Mouse (Mus musculus) forebrain, embryonic 16.5 days (tissue): Measurements from ENCODE around the gene Reps1. TPM values are rescaled to one million over a fixed set of nuclear protein-coding genes. Genes with fewer than 3 reads are reported as not detected.
"Not testable (repeated sequence)": the region's sequence is repeated elsewhere in the genome, so short reads cannot be mapped to it uniquely, and the experiment has no call there.

Source experiments
- ATAC-seq: fragments of 200-750 bp; cut with Nextera tagmentation; 2 replicates; pipeline ENCODE4 v1.8.0; 2017; ENCODE audit warnings: mild to moderate bottlenecking, moderate library complexity
- H3K27ac ChIP-seq: fragments of 300-500 bp; sonication (generic); 2 replicates; pipeline ENCODE4 v1.5.1; 2014; ENCODE audit warnings: low read length, control low read depth
- H3K27me3 ChIP-seq: fragments of 300-500 bp; sonication (generic); replicated peaks from 2 replicates; pipeline ENCODE4 v1.6.1; 2014; ENCODE audit warnings: low read length; ENCODE audit not compliant: control insufficient read depth, insufficient read depth
- H3K36me3 ChIP-seq: fragments of 300-500 bp; sonication (generic); 2 replicates; pipeline ENCODE4 v1.6.1; 2014; ENCODE audit not compliant: control insufficient read depth, insufficient read depth
- H3K4me1 ChIP-seq: fragments of 300-500 bp; sonication (generic); replicated peaks from 2 replicates; pipeline ENCODE4 v1.6.1; 2014; ENCODE audit warnings: low read length; ENCODE audit not compliant: control insufficient read depth, insufficient read depth
- H3K4me2 ChIP-seq: fragments of 300-500 bp; sonication (generic); 2 replicates; pipeline ENCODE4 v1.6.1; 2014; ENCODE audit warnings: mild to moderate bottlenecking, low read length, control low read depth
- H3K4me3 ChIP-seq: fragments of 300-500 bp; sonication (generic); replicated peaks from 2 replicates; pipeline ENCODE4 v1.5.1; 2014; ENCODE audit warnings: mild to moderate bottlenecking, low read length, control low read depth
- H3K9ac ChIP-seq: fragments of 300-500 bp; sonication (generic); replicated peaks from 2 replicates; pipeline ENCODE4 v1.6.1; 2014; ENCODE audit warnings: low read depth, low read length, control low read depth
- H3K9me3 ChIP-seq: fragments of 300-500 bp; sonication (generic); 2 replicates; pipeline ENCODE4 v1.6.1; 2016; ENCODE audit warnings: low read length; ENCODE audit not compliant: control insufficient read depth
- WGBS: fragments of 180-500 bp; shearing (Covaris S2); extraction: QIAGEN DNeasy Blood & Tissue Kit; methylation state at CpG from one replicate; pipeline ENCODE4 v1.1.7; 2014; 5-methylcytosine and 5-hydroxymethylcytosine counted together
- polyA plus RNA-seq: library from polyadenylated mRNA; unstranded; fragments of >200 nt; fragmentation: Nextera tagmentation; extraction: Ambion mirVana; gene quantifications from 2 replicates; pipeline ENCODE4 v1.2.1, GENCODE M21; 2015

The Reps1 gene
- polyA plus RNA-seq, 1 experiment from 2014 or later: 15.4 TPM

DNA sequence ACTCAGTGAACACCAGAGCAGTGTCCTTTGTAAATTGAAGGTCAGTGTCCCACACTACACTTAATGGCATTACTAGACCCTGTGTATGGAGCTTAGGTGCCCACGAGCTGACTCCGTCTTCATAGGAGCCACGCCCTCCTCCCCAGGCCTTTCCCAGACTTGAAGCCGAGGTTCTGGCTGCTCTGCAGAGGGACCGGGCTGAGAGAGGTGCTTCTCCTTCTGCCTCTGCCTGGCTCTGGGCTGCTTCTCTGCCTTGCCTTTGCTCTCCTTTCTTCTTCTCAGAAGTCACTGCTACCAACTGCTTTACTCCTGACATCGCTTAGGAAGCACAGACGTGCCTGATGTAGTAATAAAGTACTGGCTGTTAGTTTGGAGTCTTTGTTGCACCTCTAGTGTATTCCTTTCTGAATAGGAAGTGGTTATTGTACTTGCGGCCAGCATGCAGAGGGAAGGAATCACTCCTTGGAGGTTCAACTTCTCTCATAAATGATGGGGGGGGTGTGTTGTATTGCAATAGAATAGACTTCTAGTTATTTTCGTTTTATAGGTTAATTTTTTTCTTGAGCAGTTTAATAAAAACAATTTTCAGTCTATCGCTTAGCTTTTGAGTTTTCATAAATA lies 57.9 kb downstream of the Reps1 start:
- no peak for ATAC-seq
- H3K27ac ChIP-seq: no peak overlapping the region
- H3K4me2 ChIP-seq: no peak overlapping the region
- no peaks in the 10 kb centered on the region for H3K9me3 ChIP-seq
- H3K9ac ChIP-seq: no peak overlapping the region
- no peaks in the 10 kb centered on the region for H3K4me1 ChIP-seq
- H3K4me3 ChIP-seq: no peak overlapping the region
- 81% methylated on average over 10 of the region's 10 CpGs for WGBS
- no peaks in the 10 kb centered on the region for H3K27me3 ChIP-seq
- peaks cover 8% of the 10 kb centered on the region for H3K36me3 ChIP-seq

DNA sequence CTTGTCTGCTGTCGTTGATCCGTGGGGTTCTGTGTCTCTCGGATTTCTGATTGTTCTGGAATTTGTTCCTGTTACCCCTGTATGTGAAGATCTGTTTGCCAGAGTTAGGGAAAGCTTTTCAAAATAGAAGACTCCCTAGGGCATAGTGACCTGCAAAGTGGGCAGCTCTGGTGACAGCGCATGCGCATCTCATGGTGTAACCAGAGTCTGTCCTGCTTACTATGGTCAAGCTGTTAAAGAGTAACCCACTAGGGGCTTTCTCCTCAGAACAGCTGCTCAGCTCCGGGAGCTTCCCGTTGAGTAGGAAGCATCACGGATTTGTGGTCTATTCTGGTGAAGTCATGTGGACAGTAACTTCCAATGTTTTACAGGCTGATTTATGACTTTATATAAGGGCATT lies 62.7 kb downstream of the Reps1 start:
- H3K36me3 ChIP-seq: peaks cover 25% of the 10 kb centered on the region

DNA sequence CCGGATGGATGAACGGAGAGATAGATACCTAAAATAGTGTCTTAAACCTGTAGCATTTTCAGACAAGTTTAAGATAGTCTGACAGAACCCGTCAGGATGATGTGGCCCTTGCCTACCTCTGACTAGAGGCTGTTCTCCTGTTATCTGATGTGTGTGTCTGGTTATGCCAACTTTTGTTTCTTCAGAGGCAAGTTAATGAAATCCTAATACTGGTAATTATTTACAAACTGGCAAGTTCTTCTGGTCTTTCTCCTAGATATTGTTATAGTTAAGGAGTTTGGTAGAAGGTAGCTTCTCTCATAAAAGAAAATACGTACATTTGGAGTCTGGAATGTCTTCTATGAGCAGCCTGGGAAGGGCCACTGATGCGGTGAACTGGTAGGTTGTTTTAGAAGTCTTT lies 74.6 kb downstream of the Reps1 start:
- H3K9me3 ChIP-seq: no peaks in the 10 kb centered on the region
- H3K27ac ChIP-seq: no peak overlapping the region
- no peak overlapping the region for H3K4me2 ChIP-seq
- no peaks in the 10 kb centered on the region for H3K27me3 ChIP-seq
- H3K9ac ChIP-seq: no peak overlapping the region
- H3K4me3 ChIP-seq: no peak overlapping the region
- no peaks in the 10 kb centered on the region for H3K4me1 ChIP-seq
- no peaks in the 10 kb centered on the region for H3K36me3 ChIP-seq
- no peak for ATAC-seq
- 98% methylated on average over 5 of the region's 5 CpGs for WGBS

More for the DNA sequence above, 62.7 kb downstream of the Reps1 start:
- H3K27ac ChIP-seq: no peak overlapping the region
- 0 out of 2 replicates have a peak, but pooled peaks cover 3% of the 10 kb centered on the region for H3K9me3 ChIP-seq
- no peaks in the 10 kb centered on the region for H3K4me1 ChIP-seq
- WGBS: 92% methylated on average over 8 of the region's 8 CpGs
- no peak overlapping the region for H3K9ac ChIP-seq
- ATAC-seq: no peak
- no peak overlapping the region for H3K4me2 ChIP-seq
- no peak overlapping the region for H3K4me3 ChIP-seq
- no peaks in the 10 kb centered on the region for H3K27me3 ChIP-seq

DNA sequence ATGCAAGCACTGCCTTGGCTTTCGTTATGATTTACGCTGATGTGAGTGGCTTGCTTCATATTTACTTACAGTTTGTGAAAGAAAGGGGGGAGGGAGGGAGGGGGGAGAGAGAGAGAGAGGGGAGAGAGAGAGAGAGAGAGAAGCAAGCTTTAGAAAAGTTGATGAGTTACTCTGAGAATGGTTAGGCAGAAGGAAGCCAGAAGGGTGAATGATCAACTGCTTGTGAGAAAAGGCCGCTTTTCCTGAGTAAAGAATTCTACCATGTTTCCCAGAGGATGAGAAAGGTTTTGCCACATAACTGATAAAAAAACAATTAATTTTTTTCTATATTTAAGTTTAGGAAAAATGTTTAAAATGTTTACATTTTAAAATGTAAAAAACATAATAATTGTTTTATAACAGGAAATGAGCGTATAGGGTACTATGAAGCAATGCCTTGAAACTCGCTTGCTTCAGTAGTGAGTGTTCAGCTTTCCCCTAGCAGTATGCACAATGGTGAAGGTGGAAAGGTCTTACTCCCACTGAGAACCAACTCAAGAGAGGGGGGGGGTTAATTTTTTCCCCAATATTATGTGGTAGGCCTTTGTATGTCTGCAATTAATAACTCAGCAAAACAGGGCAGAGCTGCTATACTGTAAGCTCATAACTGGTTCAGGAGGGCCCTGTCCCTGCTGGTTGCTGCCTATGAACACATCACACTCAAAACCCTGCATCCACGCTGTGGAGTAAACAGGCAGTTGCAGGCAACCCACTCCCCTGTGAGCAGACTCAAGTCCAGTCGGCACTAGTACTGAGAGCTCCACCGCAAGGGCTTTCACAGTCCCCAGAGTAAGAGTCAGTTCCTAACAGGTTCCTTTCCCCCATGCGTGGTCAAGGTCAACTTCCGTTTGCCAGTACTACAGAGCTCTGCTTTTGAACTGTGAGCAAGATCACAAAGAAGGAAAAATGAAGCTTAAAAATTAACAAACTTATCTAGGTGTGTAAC lies 76.3 kb downstream of the Reps1 start:
- Histone ChIP-seq H3K4me2 (no peak overlapping the region), H3K27ac (no peak overlapping the region), H3K9ac (no peak overlapping the region), H3K4me1 (no peaks in the 10 kb centered on the region), H3K4me3 (no peak overlapping the region), H3K36me3 (no peaks in the 10 kb centered on the region), H3K27me3 (no peaks in the 10 kb centered on the region), H3K9me3 (no peaks in the 10 kb centered on the region)
- 91% methylated on average over 10 of the region's 10 CpGs for WGBS
- ATAC-seq: no peak

DNA sequence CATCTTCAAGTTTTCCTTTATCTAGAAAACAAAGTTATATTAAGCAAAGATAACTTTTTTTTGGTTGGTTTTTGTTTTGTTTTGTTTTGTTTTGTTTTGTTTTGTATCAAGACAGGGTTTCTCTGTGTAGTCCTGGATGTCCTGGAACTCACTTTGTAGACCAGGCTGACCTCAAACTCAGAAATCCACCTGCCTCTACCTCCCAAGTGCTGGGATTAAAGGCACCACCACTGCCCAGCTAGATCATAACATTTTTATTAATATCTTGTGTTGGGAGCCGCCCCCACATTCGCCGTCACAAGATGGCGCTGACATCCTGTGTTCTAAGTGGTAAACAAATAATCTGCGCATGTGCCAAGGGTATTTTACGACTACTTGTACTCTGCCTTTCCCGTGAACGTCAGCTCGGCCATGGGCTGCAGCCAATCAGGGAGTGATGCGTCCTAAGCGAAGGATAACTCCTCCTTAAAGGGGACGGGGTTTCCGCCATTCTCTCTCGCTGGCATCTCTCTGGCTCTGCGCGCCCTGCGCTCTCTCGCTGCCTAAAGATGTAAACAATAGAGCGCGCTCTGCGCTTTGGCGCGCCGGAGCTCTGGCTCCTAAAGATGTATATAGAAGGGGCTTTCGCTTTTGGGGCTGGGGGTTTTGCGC lies 83.3 kb downstream of the Reps1 start:
- H3K36me3 ChIP-seq, H3K27ac ChIP-seq, H3K27me3 ChIP-seq, H3K4me2 ChIP-seq, H3K9ac ChIP-seq, H3K4me1 ChIP-seq, H3K9me3 ChIP-seq: not testable (repeated sequence)
- peak overlapping the region; percentile 28 for H3K4me3 ChIP-seq
- peak; percentile 70 for ATAC-seq
- 71% methylated on average over 12 of the region's 26 CpGs for WGBS

DNA sequence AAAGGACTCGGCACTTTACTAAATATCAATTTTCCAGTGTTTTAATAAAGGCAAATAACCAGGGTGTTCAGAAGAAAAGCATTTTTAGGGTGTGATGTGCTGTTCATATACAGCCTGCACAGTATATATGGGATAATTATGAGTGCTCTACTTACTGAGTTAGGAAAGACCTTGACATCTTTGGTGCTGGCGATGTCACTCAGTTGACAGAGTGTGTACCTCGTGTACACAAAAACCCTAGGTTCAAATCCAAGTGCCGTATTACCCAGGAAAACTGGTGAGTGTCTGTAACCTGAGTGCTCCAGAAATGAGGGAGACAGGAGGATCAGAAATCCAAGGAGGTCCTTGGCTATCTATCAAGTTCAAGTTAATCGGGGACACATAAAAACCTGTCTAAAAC lies 84.0 kb downstream of the Reps1 start:
- 86% methylated on average over 5 of the region's 5 CpGs for WGBS
- ATAC-seq: peak; percentile 51; the same call in 1 of the 2 replicates
- no peaks in the 10 kb centered on the region for H3K27me3 ChIP-seq
- no peak overlapping the region for H3K27ac ChIP-seq
- no peaks in the 10 kb centered on the region; the same call in 1 of the 2 replicates for H3K4me1 ChIP-seq
- no peaks in the 10 kb centered on the region for H3K36me3 ChIP-seq
- H3K4me2 ChIP-seq: peak overlapping the region; percentile 39
- H3K9ac ChIP-seq: 0 out of 2 replicates have a peak overlapping the region, but pooled peaks have one; percentile 22
- H3K4me3 ChIP-seq: peak overlapping the region; percentile 28
- H3K9me3 ChIP-seq: no peaks in the 10 kb centered on the region

DNA sequence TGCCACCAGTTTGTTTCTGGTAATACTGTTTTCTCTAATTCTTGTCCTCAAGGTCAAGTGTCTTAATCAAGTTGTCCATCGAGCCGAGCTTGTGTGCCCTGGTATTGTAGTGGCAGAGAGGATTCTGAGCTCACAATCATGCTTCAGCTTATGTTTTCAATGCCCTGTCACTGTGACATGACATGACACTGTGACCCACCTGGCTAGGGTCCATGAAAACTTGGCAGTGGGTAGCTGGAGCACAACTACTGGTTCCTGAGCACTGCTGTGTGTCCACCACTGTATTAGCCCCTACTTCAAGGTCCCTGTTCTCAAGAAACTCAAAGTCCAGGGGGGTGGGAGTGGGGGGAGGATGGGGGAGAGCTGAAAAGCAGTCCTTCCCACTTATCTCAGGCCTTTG lies 85.7 kb downstream of the Reps1 start:
- WGBS: 68% methylated on average over 2 of the region's 2 CpGs
- Histone ChIP-seq H3K9me3 (no peaks in the 10 kb centered on the region), H3K27ac (no peak overlapping the region), H3K36me3 (no peaks in the 10 kb centered on the region), H3K4me3 (no peak overlapping the region), H3K27me3 (no peaks in the 10 kb centered on the region), H3K4me1 (no peaks in the 10 kb centered on the region; the same call in 1 of the 2 replicates), H3K4me2 (no peak overlapping the region), H3K9ac (no peak overlapping the region)
- ATAC-seq: no peak

DNA sequence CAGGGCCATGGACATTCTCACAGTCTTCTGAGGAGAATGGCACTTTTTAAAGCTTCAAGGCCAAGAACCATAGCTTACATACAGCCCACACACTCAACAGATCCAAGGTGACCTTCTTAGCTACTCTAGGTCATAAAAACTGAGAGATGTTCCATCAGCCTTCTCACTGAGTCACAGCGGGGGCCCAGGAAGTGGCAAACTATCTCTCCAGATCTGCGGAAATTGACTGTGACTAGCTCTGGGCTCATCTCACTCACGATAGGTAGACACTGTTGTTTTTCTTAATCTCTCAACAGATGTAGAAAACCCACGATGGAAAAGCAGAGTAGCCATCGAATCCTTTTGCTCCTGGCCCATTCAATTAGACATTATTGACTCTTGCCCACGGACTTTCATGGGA lies 86.6 kb downstream of the Reps1 start:
- H3K36me3 ChIP-seq: no peaks in the 10 kb centered on the region
- H3K9me3 ChIP-seq: no peaks in the 10 kb centered on the region
- no peak overlapping the region for H3K9ac ChIP-seq
- H3K27ac ChIP-seq: no peak overlapping the region
- no peaks in the 10 kb centered on the region for H3K27me3 ChIP-seq
- ATAC-seq: no peak
- 92% methylated on average over 6 of the region's 6 CpGs for WGBS
- H3K4me3 ChIP-seq: no peak overlapping the region
- H3K4me1 ChIP-seq: no peaks in the 10 kb centered on the region; the same call in 1 of the 2 replicates
- H3K4me2 ChIP-seq: no peak overlapping the region

DNA sequence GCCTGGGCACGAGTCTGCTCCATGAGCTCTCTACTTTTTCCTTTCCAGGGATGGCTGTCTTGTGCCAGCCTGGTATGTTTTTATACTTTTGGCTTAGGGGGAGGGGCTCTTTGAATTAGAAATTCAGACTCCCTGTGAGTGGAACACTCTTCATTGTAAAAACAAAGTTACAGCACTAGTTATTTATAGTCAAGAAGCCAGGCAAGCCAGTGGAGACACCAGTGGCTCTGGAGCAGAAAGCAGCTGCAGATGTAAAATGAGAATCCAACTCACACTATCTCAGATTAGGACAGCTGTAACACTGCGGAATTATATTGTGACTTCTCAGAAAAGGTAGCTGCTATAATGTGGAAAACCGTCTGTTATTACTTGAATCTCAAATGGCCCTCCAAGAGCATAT lies 91.6 kb downstream of the Reps1 start:
- Histone ChIP-seq H3K36me3 (no peaks in the 10 kb centered on the region), H3K27me3 (no peaks in the 10 kb centered on the region), H3K9ac (no peak overlapping the region), H3K27ac (no peak overlapping the region), H3K9me3 (no peaks in the 10 kb centered on the region), H3K4me1 (no peaks in the 10 kb centered on the region), H3K4me3 (no peak overlapping the region), H3K4me2 (no peak overlapping the region)
- WGBS: 77% methylated on average over 3 of the region's 3 CpGs
- no peak for ATAC-seq
